Mouse (Mus musculus): ENCODE measurements around the gene Ralgapb. TPM values are rescaled to one million over a fixed set of nuclear protein-coding genes. Genes with fewer than 3 reads are reported as not detected.

The Ralgapb gene
- total RNA-seq, 4 experiments from 2014 or later = 83.1 to 102 (median 93.3) TPM

- no peak for DNase-seq (ENCODE audit: low spot score in 2 of 2)
Measured at GRCm38 (mm10) chr2:158513821-158514336, 104.2 kb downstream of the Ralgapb start.

- DNase-seq (ENCODE audit: low spot score in 2 of 2) = no peak
Measured at GRCm38 (mm10) chr2:158518583-158518982, 108.9 kb downstream of the Ralgapb start.

- no peak for DNase-seq (ENCODE audit: low spot score in 2 of 2)
Measured at GRCm38 (mm10) chr2:158519071-158519470, 109.4 kb downstream of the Ralgapb start.

GRCm38 (mm10) chr2:158519800-158520199 lies 110.2 kb downstream of the Ralgapb start:
- no peak for DNase-seq (ENCODE audit: low spot score in 2 of 2)

- DNase-seq (ENCODE audit: low spot score in 2 of 2) = no peak
Measured at GRCm38 (mm10) chr2:158523060-158523459, 113.4 kb downstream of the Ralgapb start.

- no peak for DNase-seq (ENCODE audit: low spot score in 2 of 2)
Measured at GRCm38 (mm10) chr2:158524129-158524860, 114.6 kb downstream of the Ralgapb start.

GRCm38 (mm10) chr2:158534090-158534489 lies 124.4 kb downstream of the Ralgapb start:
- DNase-seq (ENCODE audit: low spot score in 2 of 2) = peak in 1 of 2 experiments; percentile 65

- DNase-seq (ENCODE audit: low spot score in 2 of 2) = no peak
Measured at GRCm38 (mm10) chr2:158534559-158534958, 124.9 kb downstream of the Ralgapb start.

- no peak for DNase-seq (ENCODE audit: low spot score in 2 of 2)
Measured at GRCm38 (mm10) chr2:158539433-158540305, 130.0 kb downstream of the Ralgapb start.

GRCm38 (mm10) chr2:158541286-158541685 lies 131.6 kb downstream of the Ralgapb start:
- DNase-seq (ENCODE audit: low spot score in 2 of 2) = no peak

- DNase-seq (ENCODE audit: low spot score in 2 of 2) = no peak
Measured at GRCm38 (mm10) chr2:158545266-158545665, 135.6 kb downstream of the Ralgapb start.

- peak; percentile 54 to 81 for DNase-seq (ENCODE audit: low spot score in 2 of 2)
Measured at GRCm38 (mm10) chr2:158546751-158547150, 137.1 kb downstream of the Ralgapb start.

Other genes with a start within 250 kb of the Ralgapb start
- 1 to 10 TPM; 3.3 to 5.3 (median 4.5) TPM for gene D630003M21Rik, start 180.6 kb upstream of the Ralgapb start, total RNA-seq (2022)
- not detected for gene Bpi, start 151.8 kb upstream of the Ralgapb start, total RNA-seq (2022)
- 1 to 10 TPM; 2.1 to 2.9 (median 2.6) TPM for gene Lbp, start 103.4 kb upstream of the Ralgapb start, total RNA-seq (2022)
- gene Snhg11, start 34.2 kb upstream of the Ralgapb start, total RNA-seq (2022) = 100 to 1,000 TPM; 519 to 896 (median 704) TPM
- gene Adig, start 92.8 kb downstream of the Ralgapb start, total RNA-seq (2022) = not detected
- gene Arhgap40, start 102.9 kb downstream of the Ralgapb start, total RNA-seq (2022) = under 1 TPM in 1 of 4 experiments, not detected in 3; 0.56 TPM
- gene Slc32a1, start 200.9 kb downstream of the Ralgapb start, total RNA-seq (2022) = 10 to 100 TPM; 62.7 to 69.9 (median 64.8) TPM
- gene Actr5, start 215.0 kb downstream of the Ralgapb start, total RNA-seq (2022) = 10 to 100 TPM; 14.3 to 15.1 (median 14.7) TPM